In the genomic region with DNA sequence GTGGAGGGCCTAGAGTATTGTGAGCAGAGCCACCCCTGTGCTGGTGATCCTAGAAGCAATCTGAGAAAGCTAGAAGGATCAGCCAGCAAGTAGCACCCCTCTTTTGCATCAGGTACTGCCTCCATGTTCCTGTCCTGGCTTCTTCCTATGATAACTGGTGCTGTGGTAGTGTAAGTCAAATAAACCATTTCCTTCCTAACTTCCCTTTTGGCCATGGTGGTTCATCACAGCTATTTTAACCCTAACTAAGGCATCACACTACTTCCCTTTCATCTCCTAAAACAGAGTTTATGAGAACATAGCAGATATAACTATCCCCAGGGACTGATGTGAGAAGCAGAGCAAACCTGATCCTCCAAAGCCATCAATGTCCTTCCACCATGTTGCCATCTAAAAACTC, we compare ENCODE assay signal across 23 mouse cellular contexts.
"Had no signal": no experiment of that assay in that cellular context is flagged by ENCODE, and none has a peak within 500 bp of the region (broad histone marks: within the 10 kb centered on the region; RNA-seq: fewer than 3 reads in every experiment).

No protein-coding gene starts in this region.

- H3K9me3 ChIP-seq: liver, embryonic 15.5 days; lung, embryonic 15.5 days; midbrain, embryonic 10.5 days; midbrain, embryonic 12.5 days; neural tube, embryonic 13.5 days; neural tube, embryonic 15.5 days had no signal

- ATAC-seq: liver, postnatal 0 days; lung, postnatal 0 days; midbrain, embryonic 16.5 days had no signal

- H3K27ac ChIP-seq: liver, embryonic 15.5 days; lung, embryonic 15.5 days; macrophage; midbrain, embryonic 10.5 days; midbrain, embryonic 12.5 days; neural tube, embryonic 13.5 days; neural tube, embryonic 15.5 days had no signal

- H3K27me3 ChIP-seq: liver, embryonic 15.5 days; lung, embryonic 15.5 days; midbrain, embryonic 12.5 days; neural tube, embryonic 13.5 days; neural tube, embryonic 15.5 days had no signal

- H3K4me3 ChIP-seq: liver, embryonic 15.5 days; lung, embryonic 15.5 days; midbrain, embryonic 10.5 days; midbrain, embryonic 12.5 days; myocyte; neural tube, embryonic 13.5 days; neural tube, embryonic 15.5 days had no signal

- DNase-seq: liver, postnatal 0 days; lung, adult 2 months; lung, postnatal 14 days; lung, postnatal 36 days; midbrain, embryonic 14.5 days; retina, postnatal 1 day; right cerebral cortex, adult 18-20 months; right cerebral cortex, postnatal 25 days; right cerebral cortex, postnatal 4 days; spleen, adult 18-20 months; thymus, adult 18-20 months; thymus, postnatal 14 days; thymus, postnatal 36 days had no signal

- H3K9ac ChIP-seq: liver, embryonic 15.5 days; liver, postnatal 0 days; lung, embryonic 15.5 days; midbrain, embryonic 12.5 days; neural tube, embryonic 13.5 days; neural tube, embryonic 15.5 days had no signal

- H3K4me1 ChIP-seq: liver, embryonic 15.5 days; lung, embryonic 15.5 days; midbrain, embryonic 10.5 days; midbrain, embryonic 12.5 days; neural tube, embryonic 13.5 days; neural tube, embryonic 15.5 days had no signal

- H3K36me3 ChIP-seq: liver, embryonic 15.5 days; lung, embryonic 15.5 days; midbrain, embryonic 10.5 days; midbrain, embryonic 12.5 days; neural tube, embryonic 13.5 days; neural tube, embryonic 15.5 days had no signal

- H3K4me2 ChIP-seq: liver, embryonic 15.5 days; lung, embryonic 15.5 days; midbrain, embryonic 12.5 days; neural tube, embryonic 13.5 days; neural tube, embryonic 15.5 days had no signal
